Mouse (Mus musculus) lung, postnatal 10 days (tissue): Measurements from ENCODE around the gene Osr1.

ENCODE experiments used
- DNase-seq: peaks from one replicate; pipeline ENCODE4 v3.0.0; 2021

Gene Osr1

DNA sequence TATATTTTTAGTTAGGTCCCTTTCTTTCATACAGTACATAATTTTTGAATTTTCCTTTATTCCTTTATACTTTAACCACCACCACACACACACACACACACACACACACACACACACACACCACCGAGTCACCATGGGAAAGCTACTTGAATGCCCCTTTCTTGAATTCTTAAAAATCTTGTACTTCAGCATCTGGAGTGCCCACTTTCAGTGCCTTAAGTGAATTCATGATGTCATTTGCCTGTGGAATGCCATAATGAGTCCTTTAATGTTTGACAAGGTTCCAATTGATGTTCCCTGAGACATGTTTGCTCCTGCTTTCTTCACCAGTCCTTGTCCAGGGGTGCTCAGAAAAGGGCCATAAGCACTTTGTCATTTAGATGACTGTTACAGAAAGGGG, 17.8 kb downstream of the Osr1 start:
- DNase-seq, result no peak

DNA sequence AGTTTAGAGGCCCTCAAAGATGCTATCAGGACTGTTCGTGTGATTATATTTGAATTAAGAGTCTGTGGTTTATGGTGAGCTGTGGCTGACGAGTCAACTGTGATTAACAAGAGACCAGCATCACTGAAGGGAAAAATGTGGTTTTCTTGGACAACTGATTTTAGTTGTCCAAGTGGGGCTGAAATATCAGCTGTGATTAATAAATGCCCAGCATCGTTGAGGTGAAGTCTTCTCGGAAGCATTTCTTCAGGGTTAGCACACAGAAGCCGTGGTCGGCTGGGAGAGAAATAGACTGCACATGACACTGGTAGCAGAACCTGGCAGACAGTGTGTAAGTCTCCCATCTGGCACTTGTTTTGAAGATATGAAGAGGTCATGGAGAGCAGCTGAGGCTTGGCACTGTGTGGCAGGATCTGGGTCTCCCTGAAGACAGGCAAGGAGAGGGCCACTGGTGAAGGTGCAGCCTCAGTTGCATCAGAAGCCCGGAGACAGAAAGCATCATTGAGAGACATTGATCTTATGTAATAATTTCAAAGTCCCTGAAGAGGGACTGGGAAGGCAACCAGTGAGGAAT, 19.7 kb downstream of the Osr1 start:
- no peak for DNase-seq

DNA sequence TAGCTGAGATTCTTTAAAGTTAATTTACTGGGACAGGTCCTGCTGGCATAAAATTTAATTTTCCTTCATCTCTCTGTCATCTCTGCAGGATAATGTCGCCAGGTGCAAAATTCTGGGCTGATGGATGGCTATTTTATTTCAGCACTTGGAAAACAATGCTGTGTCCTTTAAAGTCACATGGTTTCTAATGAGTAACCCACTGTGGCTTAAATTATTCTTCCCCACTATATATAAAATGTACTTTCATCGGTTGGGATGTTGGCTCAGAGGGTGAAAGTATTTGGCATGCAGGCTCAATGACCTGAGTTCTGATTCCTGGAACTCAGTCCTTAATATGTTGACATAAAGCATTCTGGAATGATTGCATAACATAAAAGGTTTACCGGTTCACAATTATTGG, 21.2 kb downstream of the Osr1 start:
- DNase-seq, result no peak

DNA sequence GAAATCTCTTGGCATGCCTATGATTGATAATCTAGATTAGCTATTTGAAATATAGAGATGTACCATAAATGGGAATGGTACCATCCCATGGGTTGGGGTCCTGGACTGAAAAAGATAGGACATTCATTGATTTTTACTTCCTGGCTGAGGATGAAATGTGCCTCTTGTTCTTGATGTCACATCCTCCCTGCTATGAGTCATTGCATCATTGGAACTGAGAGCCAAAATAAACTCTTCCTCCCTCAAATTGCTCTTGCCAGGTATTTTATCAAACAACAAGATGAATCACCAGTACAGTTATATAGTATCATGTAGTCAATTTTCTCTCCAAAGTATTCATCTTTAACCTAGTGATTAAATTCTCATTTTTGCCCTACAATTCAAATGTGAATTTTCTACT, 28.3 kb downstream of the Osr1 start:
- no peak for DNase-seq
